Mouse (Mus musculus): ENCODE results near the gene Dnmt1.

Dnmt1 gene

GRCm38 (mm10) chr9:20879097-20879792 lies 80.4 kb downstream of the Dnmt1 start, which contains the start of gene Angptl6:
Angptl6 (minus strand) TSS chr9:20879727.
- no peak for DNase-seq (ENCODE audit: low spot score in 2 of 2)

DNA sequence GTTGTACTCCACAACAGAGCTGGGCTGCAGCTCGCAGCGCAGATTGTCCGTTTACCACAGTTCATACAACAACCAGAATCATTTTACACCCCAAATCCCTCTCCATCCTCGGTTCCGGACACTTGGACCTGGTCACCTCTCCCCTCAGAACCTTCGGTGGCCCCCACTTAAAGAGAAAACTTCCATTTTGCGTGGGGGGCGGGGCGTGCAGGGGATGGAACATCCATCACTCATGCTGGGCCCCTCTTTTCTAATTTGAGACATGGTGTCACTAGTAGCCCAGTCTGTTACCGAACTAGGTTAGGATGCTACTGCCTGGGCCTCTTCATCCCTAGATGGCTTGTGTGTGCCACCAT lies 81.0 kb downstream of the Dnmt1 start:
- no peak for DNase-seq (ENCODE audit: low spot score in 2 of 2)

DNA sequence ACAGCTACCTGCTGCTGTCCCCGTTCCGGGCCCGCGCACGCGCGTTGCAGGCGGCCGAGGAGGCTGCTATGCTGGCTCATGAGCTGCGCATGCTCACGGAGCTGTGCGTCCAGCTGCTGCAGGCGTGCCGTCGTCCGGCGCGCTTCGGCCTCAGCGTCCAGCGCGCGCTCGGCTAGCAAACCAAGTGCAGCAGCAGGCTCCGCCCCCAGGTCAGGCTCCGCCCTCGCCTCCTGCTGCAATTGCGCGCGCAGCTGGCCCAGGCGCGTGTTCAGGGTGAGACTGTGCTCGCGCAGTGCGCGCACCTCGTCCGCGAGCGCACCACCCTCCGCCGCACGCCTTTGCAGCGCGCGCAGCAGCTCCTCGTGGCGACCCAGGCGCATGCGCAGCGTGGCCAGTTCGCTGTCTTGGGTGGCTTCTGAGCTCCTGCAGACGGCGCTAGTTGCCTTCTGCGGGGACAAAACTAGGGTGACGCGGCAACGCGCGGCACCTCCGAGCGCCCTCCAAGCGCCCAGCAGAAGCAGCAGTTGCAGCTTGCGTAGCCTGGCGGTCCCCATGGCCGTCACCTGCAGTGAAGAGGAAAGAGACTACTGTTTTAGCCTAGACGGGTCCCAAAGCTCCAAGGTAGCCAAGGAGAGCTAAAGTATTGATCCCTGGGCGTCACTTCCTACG lies 81.5 kb downstream of the Dnmt1 start:
- peak; percentile 99 to 100 for DNase-seq (ENCODE audit: low spot score in 2 of 2)

DNA sequence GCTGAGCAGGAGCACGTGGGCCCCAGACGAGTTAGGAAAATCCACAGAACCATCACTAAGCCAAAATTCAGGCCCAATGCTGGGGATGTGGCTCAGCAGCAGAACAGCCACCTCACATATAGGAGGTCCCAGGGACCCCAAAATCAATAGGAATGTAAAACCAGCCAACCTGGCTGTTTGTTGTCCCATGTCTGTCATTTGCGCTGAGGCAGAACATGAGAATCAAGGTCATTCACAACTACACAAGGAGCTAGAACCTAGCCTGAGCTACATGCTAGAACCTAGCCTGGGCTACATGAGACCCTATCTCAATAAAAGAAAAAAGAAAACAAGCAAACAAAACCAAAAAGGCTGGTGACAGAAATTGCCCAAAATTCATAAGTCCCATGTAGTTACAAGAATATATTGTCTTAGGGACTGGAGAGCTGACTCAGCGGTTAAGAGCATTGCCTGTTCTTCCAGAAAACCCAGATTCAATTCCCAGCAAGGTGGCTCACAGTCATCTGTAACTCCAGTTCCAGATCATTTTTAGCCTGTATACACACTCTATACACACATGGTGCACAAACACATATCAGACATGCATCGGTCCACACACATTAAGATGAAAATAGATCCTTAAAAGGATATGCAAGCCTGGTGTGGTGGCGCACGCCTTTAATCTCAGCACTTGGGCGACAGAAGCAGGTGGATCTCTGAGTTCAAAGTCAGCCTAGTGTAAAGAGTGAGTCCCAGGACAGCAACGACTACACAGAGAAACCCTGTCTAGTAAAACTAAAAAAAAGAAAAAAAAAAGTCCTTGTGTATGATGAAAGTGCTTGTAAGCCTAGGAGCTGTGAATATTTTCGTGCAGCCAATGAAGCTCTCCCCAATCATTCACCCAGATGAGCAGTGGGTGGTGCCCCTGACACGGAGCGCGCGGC lies 82.3 kb downstream of the Dnmt1 start:
- no peak for DNase-seq (ENCODE audit: low spot score in 2 of 2)

DNA sequence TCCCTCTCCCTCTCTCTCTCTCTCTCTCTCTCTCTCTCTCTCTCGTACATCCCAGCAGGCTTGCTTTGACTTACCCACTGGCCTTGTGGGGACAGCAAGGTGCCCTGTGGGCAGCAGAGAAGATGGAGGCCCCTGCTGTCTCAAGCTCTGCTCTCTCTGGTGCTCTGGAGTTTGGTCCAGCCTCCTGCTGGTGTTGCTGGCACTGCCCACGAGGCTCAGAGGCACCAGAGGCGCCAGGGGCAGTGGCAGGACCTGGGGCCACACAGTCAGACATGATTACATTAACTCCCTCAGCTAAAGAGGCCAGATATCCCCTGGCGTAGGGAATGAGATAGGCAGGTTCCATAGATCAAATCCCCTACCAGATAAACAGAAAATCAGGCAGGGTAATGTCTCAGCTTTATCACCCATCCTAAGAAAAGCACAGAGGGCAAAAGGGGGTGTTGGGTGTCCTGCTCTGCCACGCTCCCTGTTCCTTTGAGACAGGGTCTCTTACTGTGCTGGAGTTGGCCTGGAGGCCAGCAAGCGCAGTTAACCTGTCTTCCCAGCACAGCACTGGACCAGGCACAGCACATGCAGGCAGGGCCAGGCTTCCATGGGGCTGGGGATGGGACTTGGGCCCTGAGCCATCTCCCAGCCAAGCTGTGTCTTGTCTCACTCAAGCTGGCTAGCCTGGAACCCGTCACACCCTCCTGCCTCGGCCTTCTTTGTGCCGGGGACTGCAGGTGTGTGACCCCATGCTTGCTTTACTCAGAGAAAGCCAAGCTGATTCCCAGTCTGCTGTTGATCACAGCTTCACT lies 83.2 kb downstream of the Dnmt1 start:
- no peak for DNase-seq (ENCODE audit: low spot score in 2 of 2)

DNA sequence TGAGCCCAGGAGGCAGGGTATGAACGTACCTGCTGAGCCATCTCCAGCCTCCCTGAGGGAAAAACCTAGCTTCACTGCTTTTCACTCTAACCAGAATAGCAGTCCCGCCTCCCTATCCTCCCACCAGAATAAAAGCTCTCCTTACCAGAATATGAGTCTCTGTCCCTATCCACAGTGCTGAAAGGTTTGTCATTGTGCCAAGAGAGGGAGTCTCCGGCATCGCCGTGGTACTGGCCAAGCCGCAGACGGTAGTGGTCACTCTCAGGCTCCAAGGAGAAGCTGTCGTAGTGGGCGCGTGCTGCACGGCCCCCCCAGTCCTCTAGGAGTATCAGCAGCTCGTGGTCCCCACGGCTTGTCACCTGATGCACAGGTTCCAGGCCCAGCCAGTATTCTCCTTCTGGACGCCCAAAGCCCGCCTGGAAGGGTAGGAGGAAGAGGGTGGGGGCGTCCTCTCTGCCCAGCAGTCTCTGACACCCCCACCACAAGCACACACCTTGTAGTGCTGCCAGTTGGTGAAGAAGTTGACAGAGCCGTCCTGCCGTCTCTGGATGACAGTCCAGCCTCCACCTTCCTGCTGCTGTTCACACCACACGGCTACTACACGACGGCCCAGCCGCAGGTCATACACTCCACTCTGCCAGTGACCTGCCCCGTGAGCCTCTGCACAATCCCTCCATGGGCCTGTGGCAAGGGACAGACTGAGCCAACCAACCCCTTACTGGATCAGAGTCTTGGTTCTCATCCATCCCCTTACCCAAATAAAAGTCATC lies 84.5 kb downstream of the Dnmt1 start:
- no peak for DNase-seq (ENCODE audit: low spot score in 2 of 2)

GRCm38 (mm10) chr9:20873521-20873920 lies 86.2 kb downstream of the Dnmt1 start:
- DNase-seq (ENCODE audit: low spot score in 2 of 2), result no peak

GRCm38 (mm10) chr9:20872991-20873390 lies 86.7 kb downstream of the Dnmt1 start:
- DNase-seq (ENCODE audit: low spot score in 2 of 2), result no peak

DNA sequence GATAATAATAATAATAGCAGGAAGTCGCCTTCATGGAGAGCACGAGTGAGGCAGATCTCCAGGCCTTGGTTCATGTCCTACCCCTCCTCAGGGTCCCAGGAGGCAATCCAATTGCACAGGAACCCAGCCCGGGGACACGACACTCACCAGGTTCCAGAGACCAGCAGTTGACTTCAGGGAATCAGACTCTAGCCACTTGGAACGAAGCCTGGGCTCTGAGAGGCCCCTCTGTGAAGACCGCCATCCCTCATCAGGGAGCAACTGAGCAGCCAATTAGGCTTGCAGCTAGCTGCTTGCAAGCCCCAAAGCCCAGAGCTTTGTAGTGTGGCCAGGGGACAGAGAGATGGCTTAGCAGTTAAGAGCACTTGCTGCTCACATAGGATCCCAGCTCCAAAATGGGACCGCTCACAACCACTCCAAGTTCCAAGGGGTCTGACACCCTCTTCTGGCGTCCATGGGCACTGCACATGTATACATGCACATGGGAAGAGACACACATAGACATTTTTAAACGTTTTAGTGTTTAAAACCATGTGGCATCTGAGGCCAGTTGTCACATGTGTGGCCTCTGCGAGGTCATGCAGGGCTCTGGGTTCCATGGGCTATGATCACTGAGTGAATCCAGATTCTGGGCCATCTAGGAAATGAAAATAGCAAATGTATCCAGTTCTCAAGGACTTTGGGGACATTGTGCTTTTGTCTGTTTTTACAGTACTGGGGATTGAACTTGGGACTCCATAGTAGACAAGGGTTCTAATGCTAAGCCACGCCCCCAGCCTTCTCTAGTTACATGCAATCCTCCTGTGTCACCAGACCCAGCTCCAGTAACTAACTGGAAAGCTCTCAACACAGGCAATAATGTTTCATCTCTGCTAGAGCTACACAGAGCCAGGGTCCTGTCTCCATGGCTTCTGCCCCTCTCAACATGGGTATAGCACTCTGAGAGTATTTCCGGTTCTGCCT lies 89.2 kb downstream of the Dnmt1 start:
- no peak for DNase-seq (ENCODE audit: low spot score in 2 of 2)

DNA sequence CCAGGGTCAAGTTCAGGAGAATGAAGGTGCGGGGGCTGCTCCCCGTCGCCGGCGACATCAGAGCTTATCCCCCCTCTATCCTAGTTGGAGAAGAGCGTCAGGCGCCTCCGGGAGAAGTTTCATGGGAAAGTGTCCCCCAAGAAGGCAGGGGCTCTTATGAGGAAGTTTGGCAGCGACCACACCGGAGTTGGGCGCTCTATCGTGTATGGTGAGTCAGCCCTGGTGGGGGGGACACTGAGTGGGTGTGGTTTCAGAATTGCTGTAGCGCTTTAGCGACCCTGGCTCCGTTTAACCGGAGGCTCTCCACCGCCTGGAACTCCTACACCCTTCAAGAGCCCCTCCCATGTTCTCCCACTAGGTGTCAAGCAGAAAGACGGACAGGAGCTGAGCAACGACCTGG lies 90.4 kb downstream of the Dnmt1 start:
- no peak for DNase-seq (ENCODE audit: low spot score in 2 of 2)

DNA sequence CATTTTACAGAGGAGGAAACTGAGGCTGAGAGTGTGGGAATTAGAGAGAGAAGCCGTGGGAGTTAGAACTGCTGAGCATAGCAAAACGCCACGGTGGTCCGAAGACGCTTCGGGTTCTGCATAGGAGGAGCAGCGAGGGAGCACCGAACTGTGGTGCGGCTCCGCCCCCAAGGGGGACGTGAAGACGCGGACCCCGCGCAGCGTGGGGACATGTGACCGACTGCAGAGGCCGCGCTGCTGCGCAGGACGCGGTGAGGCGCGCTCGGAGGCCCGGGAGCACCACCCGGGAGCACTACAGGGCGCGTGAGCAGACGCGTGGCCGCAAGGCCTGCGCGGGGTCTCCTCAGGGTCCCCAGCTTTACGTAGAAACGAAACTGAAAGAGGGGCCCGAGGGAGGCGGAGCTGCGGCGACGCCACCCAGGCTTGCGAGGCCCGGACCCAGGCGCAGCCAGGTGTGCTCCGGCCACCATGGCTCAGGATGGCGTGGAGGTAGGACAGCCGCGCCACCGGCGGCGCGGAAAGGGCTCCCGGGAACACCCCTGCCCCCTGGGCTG lies 91.2 kb downstream of the Dnmt1 start, which contains the start of gene A230050P20Rik:
A230050P20Rik (plus strand) TSS at position 195 of the 554 bp plus-strand sequence.
- DNase-seq (ENCODE audit: low spot score in 2 of 2), result peak in 1 of 2 experiments; percentile 53

DNA sequence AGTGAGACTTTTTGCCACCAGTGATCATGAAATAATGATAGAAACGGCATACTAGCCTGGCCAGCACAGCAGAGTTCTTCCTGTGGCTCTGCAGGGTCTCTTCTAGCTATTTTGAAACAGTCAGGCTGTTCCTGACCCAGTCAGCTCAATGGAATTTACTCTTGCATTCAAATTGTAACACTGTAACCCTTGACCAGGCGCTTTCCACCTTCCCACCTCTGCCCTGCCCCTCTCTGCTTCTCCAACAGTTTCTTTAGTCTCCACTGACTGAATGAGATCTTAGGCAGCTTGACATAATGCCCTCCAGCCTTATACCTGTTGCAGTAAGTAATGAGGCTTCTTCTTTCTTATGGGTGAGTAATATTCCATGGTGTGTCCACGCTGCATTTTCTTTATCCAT lies 92.8 kb downstream of the Dnmt1 start:
- DNase-seq (ENCODE audit: low spot score in 2 of 2), result no peak

DNA sequence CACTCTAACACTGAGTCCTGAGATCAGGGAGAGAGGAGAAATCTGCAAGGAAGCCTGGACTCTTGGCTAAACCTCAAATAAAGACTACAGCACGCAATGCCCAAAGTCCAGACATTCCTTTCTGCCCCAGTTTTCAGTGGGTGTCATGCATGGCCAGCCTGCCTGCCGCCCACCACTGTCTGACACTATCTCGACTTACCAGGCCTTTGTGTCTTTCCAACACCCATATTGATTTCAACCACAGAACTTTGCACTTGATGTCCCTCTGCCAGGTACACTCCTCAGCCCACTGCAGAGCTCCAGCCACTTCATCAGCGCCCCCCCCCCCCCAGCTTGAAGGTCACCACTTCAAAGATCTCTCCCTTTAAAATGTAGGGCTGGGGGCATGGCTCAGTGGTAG lies 97.5 kb downstream of the Dnmt1 start:
- DNase-seq (ENCODE audit: low spot score in 2 of 2), result no peak

- no peak for DNase-seq (ENCODE audit: low spot score in 2 of 2)
These were observed 97.9 kb downstream of the Dnmt1 start for GRCm38 (mm10) chr9:20861821-20862220.

- DNase-seq (ENCODE audit: low spot score in 2 of 2), result no peak
These were observed 99.8 kb downstream of the Dnmt1 start for GRCm38 (mm10) chr9:20859926-20860325.

Measured in urinary bladder, postnatal 4 days (tissue).